Mouse (Mus musculus): ENCODE measurements at regions not wholly inside any gene's neighbourhood (a gene's known extent, or its start where the extent isn't known, plus 50 kb on each side); places are given as distances from the start of the nearest gene placed in this dataset.

DNA sequence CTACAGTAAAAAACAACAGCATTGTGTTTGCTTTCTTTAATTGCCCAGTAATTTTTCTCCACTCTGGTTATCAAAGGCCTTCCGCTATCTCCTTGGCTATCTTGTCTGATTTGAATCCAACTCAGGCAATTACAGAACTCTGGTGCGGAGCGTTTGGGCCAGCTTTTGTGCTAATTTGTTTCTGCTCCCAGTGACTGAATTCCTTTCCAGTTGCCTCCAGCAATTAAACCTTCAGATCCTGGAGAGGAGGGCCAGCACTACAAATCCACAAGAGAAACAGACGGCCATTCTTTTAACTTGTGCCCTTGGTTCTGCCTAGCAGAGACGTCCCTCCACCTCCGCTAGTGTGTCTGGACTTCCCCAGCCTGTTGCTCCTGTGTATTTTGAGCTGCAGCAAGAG lies 51.3 kb upstream of the Ankrd55 start:
- no peak overlapping the region for H3K4me3 ChIP-seq (ENCODE audit: low read depth, low read length)
- WGBS = 42% methylated on average over 6 of the region's 6 CpGs

DNA sequence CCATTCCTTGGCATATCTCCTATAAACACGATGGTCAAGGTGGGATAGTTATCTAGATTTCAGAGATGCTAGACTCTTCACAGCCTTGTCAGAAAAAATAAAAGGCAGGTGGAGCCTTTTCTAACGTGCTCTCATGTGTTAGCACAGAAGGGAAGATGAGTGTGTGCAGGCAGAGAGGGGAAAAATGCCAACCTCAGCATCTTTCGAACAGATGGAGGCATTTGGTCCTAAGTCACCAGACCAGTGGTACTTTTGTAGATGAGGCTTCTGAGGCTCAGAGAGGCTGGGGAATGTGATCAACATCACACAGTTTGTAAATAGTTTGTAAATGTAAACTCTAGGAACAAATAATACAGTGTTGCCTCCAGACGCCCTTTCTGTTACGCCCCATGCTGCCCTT lies 50.9 kb upstream of the Ankrd55 start:
- Histone ChIP-seq H3K4me3 (ENCODE audit: low read depth, low read length) (no peak overlapping the region), H3K27me3 (replicated peaks; ENCODE audit: control insufficient read depth, insufficient read depth, low read length) (no peaks in the 10 kb centered on the region), H3K4me2 (ENCODE audit: low read depth, low read length) (no peak overlapping the region), H3K27ac (replicated peaks; ENCODE audit: low read depth, low read length) (no peak overlapping the region), H3K9me3 (ENCODE audit: control insufficient read depth, low read length) (0 out of 2 replicates have a peak, but pooled peaks cover 5% of the 10 kb centered on the region), H3K9ac (ENCODE audit: low read depth, low read length) (no peak overlapping the region), H3K4me1 (ENCODE audit: control insufficient read depth, insufficient read depth, low read length) (0 out of 2 replicates have a peak, but pooled peaks cover 4% of the 10 kb centered on the region), H3K36me3 (ENCODE audit: control insufficient read depth, insufficient read depth, low read length) (no peaks in the 10 kb centered on the region)
- WGBS = 57% methylated on average over 5 of the region's 5 CpGs
- DNase-seq (ENCODE audit: low spot score) (no peak), ATAC-seq (ENCODE audit: low read depth) (no peak)

More for the DNA sequence above, 51.3 kb upstream of the Ankrd55 start:
- Histone ChIP-seq H3K27me3 (replicated peaks; ENCODE audit: control insufficient read depth, insufficient read depth, low read length) (no peaks in the 10 kb centered on the region), H3K27ac (replicated peaks; ENCODE audit: low read depth, low read length) (no peak overlapping the region), H3K36me3 (ENCODE audit: control insufficient read depth, insufficient read depth, low read length) (no peaks in the 10 kb centered on the region), H3K9me3 (ENCODE audit: control insufficient read depth, low read length) (0 out of 2 replicates have a peak, but pooled peaks cover 5% of the 10 kb centered on the region), H3K4me1 (ENCODE audit: control insufficient read depth, insufficient read depth, low read length) (0 out of 2 replicates have a peak, but pooled peaks cover 3% of the 10 kb centered on the region), H3K4me2 (ENCODE audit: low read depth, low read length) (no peak overlapping the region), H3K9ac (ENCODE audit: low read depth, low read length) (no peak overlapping the region)
- DNase-seq (ENCODE audit: low spot score) (peak; percentile 15), ATAC-seq (ENCODE audit: low read depth) (no peak)

GRCm38 (mm10) chr13:112237917-112238316 lies 50.3 kb upstream of the Ankrd55 start:
- H3K27me3 ChIP-seq (replicated peaks; ENCODE audit: control insufficient read depth, insufficient read depth, low read length) = no peaks in the 10 kb centered on the region
- no peak overlapping the region for H3K4me2 ChIP-seq (ENCODE audit: low read depth, low read length)
- WGBS = 61% methylated on average over 4 of the region's 4 CpGs
- no peak overlapping the region for H3K4me3 ChIP-seq (ENCODE audit: low read depth, low read length)
- H3K9me3 ChIP-seq (ENCODE audit: control insufficient read depth, low read length) = 0 out of 2 replicates have a peak, but pooled peaks cover 5% of the 10 kb centered on the region
- ATAC-seq (ENCODE audit: low read depth) (no peak), DNase-seq (ENCODE audit: low spot score) (no peak)
- no peak overlapping the region for H3K9ac ChIP-seq (ENCODE audit: low read depth, low read length)
- H3K4me1 ChIP-seq (ENCODE audit: control insufficient read depth, insufficient read depth, low read length) = 0 out of 2 replicates have a peak, but pooled peaks cover 4% of the 10 kb centered on the region
- H3K27ac ChIP-seq (replicated peaks; ENCODE audit: low read depth, low read length) = no peak overlapping the region
- no peaks in the 10 kb centered on the region for H3K36me3 ChIP-seq (ENCODE audit: control insufficient read depth, insufficient read depth, low read length)
